Mouse (Mus musculus): Measurements from ENCODE around the gene Rnpep.

The Rnpep gene

GRCm38 (mm10) chr1:135311356-135311755, 27.5 kb upstream of the Rnpep start:
- no peaks in the 10 kb centered on the region for H3K27me3 ChIP-seq (ENCODE audit: insufficient read depth, low read length)
- peaks cover 35% of the 10 kb centered on the region for H3K36me3 ChIP-seq (ENCODE audit: insufficient read depth, low read length)
- H3K4me3 ChIP-seq (replicated peaks; ENCODE audit: low read length) = peak overlapping the region; percentile 37; the same call in 1 of the 2 replicates
- no peaks in the 10 kb centered on the region for H3K9me3 ChIP-seq (ENCODE audit: low read length)
- TF ChIP-seq CTCF (conservative IDR thresholded peaks at IDR 0.05; ENCODE audit: low read length) = no peak
- TF ChIP-seq POU5F1 (IDR thresholded peaks at IDR 0.05; ENCODE audit: borderline replicate concordance, low read length) = no peak
- TF ChIP-seq NANOG (IDR thresholded peaks at IDR 0.05; ENCODE audit: borderline replicate concordance, low read length) = no peak
- H3K4me1 ChIP-seq (replicated peaks; ENCODE audit: low read depth, low read length) = peaks cover 29% of the 10 kb centered on the region

- Histone ChIP-seq H3K36me3 (ENCODE audit: insufficient read depth, low read length) (peaks cover 17% of the 10 kb centered on the region; the same call in 1 of the 2 replicates), H3K4me1 (replicated peaks; ENCODE audit: low read depth, low read length) (no peaks in the 10 kb centered on the region), H3K9me3 (ENCODE audit: low read length) (no peaks in the 10 kb centered on the region), H3K27me3 (ENCODE audit: insufficient read depth, low read length) (no peaks in the 10 kb centered on the region), H3K4me3 (replicated peaks; ENCODE audit: low read length) (no peak overlapping the region)
- TF ChIP-seq NANOG (IDR thresholded peaks at IDR 0.05; ENCODE audit: borderline replicate concordance, low read length) (no peak), POU5F1 (IDR thresholded peaks at IDR 0.05; ENCODE audit: borderline replicate concordance, low read length) (no peak), CTCF (conservative IDR thresholded peaks at IDR 0.05; ENCODE audit: low read length) (no peak)
Measured at GRCm38 (mm10) chr1:135290908-135291307, 7.0 kb upstream of the Rnpep start.

GRCm38 (mm10) chr1:135286311-135286710, 2.4 kb upstream of the Rnpep start:
- Histone ChIP-seq H3K36me3 (ENCODE audit: insufficient read depth, low read length) (no peaks in the 10 kb centered on the region), H3K4me1 (replicated peaks; ENCODE audit: low read depth, low read length) (peaks cover 21% of the 10 kb centered on the region), H3K27me3 (ENCODE audit: insufficient read depth, low read length) (peaks cover 21% of the 10 kb centered on the region), H3K9me3 (ENCODE audit: low read length) (no peaks in the 10 kb centered on the region), H3K4me3 (replicated peaks; ENCODE audit: low read length) (no peak overlapping the region)
- no peak for TF ChIP-seq POU5F1 (IDR thresholded peaks at IDR 0.05; ENCODE audit: borderline replicate concordance, low read length)
- TF ChIP-seq NANOG (IDR thresholded peaks at IDR 0.05; ENCODE audit: borderline replicate concordance, low read length) = no peak
- no peak for TF ChIP-seq CTCF (conservative IDR thresholded peaks at IDR 0.05; ENCODE audit: low read length)

- Histone ChIP-seq H3K36me3 (ENCODE audit: insufficient read depth, low read length) (peaks cover 5% of the 10 kb centered on the region), H3K27me3 (ENCODE audit: insufficient read depth, low read length) (peaks cover 24% of the 10 kb centered on the region), H3K9me3 (ENCODE audit: low read length) (no peaks in the 10 kb centered on the region), H3K4me1 (replicated peaks; ENCODE audit: low read depth, low read length) (peaks cover 27% of the 10 kb centered on the region), H3K4me3 (replicated peaks; ENCODE audit: low read length) (peak overlapping the region; percentile 88)
- TF ChIP-seq NANOG (IDR thresholded peaks at IDR 0.05; ENCODE audit: borderline replicate concordance, low read length) = no peak
- TF ChIP-seq POU5F1 (IDR thresholded peaks at IDR 0.05; ENCODE audit: borderline replicate concordance, low read length) = no peak
- no peak for TF ChIP-seq CTCF (conservative IDR thresholded peaks at IDR 0.05; ENCODE audit: low read length)
Measured at GRCm38 (mm10) chr1:135283287-135283825, 528 bp downstream of the Rnpep start.

GRCm38 (mm10) chr1:135282536-135283286, 1.2 kb downstream of the Rnpep start:
- H3K4me3 ChIP-seq (replicated peaks; ENCODE audit: low read length) = peak overlapping the region; percentile 88
- H3K27me3 ChIP-seq (ENCODE audit: insufficient read depth, low read length) = peaks cover 24% of the 10 kb centered on the region
- H3K36me3 ChIP-seq (ENCODE audit: insufficient read depth, low read length) = peaks cover 12% of the 10 kb centered on the region
- H3K9me3 ChIP-seq (ENCODE audit: low read length) = no peaks in the 10 kb centered on the region
- peaks cover 27% of the 10 kb centered on the region for H3K4me1 ChIP-seq (replicated peaks; ENCODE audit: low read depth, low read length)
- no peak for TF ChIP-seq POU5F1 (IDR thresholded peaks at IDR 0.05; ENCODE audit: borderline replicate concordance, low read length)
- no peak for TF ChIP-seq CTCF (conservative IDR thresholded peaks at IDR 0.05; ENCODE audit: low read length)
- no peak for TF ChIP-seq NANOG (IDR thresholded peaks at IDR 0.05; ENCODE audit: borderline replicate concordance, low read length)

- no peak for TF ChIP-seq NANOG (IDR thresholded peaks at IDR 0.05; ENCODE audit: borderline replicate concordance, low read length)
- TF ChIP-seq CTCF (conservative IDR thresholded peaks at IDR 0.05; ENCODE audit: low read length) = no peak
- no peak for TF ChIP-seq POU5F1 (IDR thresholded peaks at IDR 0.05; ENCODE audit: borderline replicate concordance, low read length)
- H3K36me3 ChIP-seq (ENCODE audit: insufficient read depth, low read length) = peaks cover 19% of the 10 kb centered on the region
- H3K27me3 ChIP-seq (ENCODE audit: insufficient read depth, low read length) = peaks cover 24% of the 10 kb centered on the region
- peaks cover 27% of the 10 kb centered on the region for H3K4me1 ChIP-seq (replicated peaks; ENCODE audit: low read depth, low read length)
- no peaks in the 10 kb centered on the region for H3K9me3 ChIP-seq (ENCODE audit: low read length)
- peak overlapping the region; percentile 88 for H3K4me3 ChIP-seq (replicated peaks; ENCODE audit: low read length)
Measured at GRCm38 (mm10) chr1:135281841-135282240, 2.0 kb downstream of the Rnpep start.

- TF ChIP-seq POU5F1 (IDR thresholded peaks at IDR 0.05; ENCODE audit: borderline replicate concordance, low read length) (no peak), NANOG (IDR thresholded peaks at IDR 0.05; ENCODE audit: borderline replicate concordance, low read length) (no peak), CTCF (conservative IDR thresholded peaks at IDR 0.05; ENCODE audit: low read length) (no peak)
Measured at GRCm38 (mm10) chr1:135280646-135281045, 3.2 kb downstream of the Rnpep start.

GRCm38 (mm10) chr1:135271371-135271770, 12.5 kb downstream of the Rnpep start:
- Histone ChIP-seq H3K36me3 (ENCODE audit: insufficient read depth, low read length) (peaks cover 25% of the 10 kb centered on the region), H3K27me3 (ENCODE audit: insufficient read depth, low read length) (no peaks in the 10 kb centered on the region), H3K4me1 (replicated peaks; ENCODE audit: low read depth, low read length) (0 out of 2 replicates have a peak, but pooled peaks cover 10% of the 10 kb centered on the region), H3K4me3 (replicated peaks; ENCODE audit: low read length) (no peak overlapping the region), H3K9me3 (ENCODE audit: low read length) (no peaks in the 10 kb centered on the region)
- TF ChIP-seq POU5F1 (IDR thresholded peaks at IDR 0.05; ENCODE audit: borderline replicate concordance, low read length) (no peak), NANOG (IDR thresholded peaks at IDR 0.05; ENCODE audit: borderline replicate concordance, low read length) (no peak), CTCF (conservative IDR thresholded peaks at IDR 0.05; ENCODE audit: low read length) (no peak)

More at GRCm38 (mm10) chr1:135280646-135281045, 3.2 kb downstream of the Rnpep start:
- Histone ChIP-seq H3K9me3 (ENCODE audit: low read length) (no peaks in the 10 kb centered on the region), H3K36me3 (ENCODE audit: insufficient read depth, low read length) (peaks cover 28% of the 10 kb centered on the region), H3K27me3 (ENCODE audit: insufficient read depth, low read length) (peaks cover 24% of the 10 kb centered on the region), H3K4me3 (replicated peaks; ENCODE audit: low read length) (0 out of 2 replicates have a peak overlapping the region, but pooled peaks have one; percentile 17), H3K4me1 (replicated peaks; ENCODE audit: low read depth, low read length) (peaks cover 27% of the 10 kb centered on the region)
